Mouse (Mus musculus): Measurements from ENCODE around the gene Fer. TPM values are rescaled to one million over a fixed set of nuclear protein-coding genes. Genes with fewer than 3 reads are reported as not detected.

Fer gene
- total and polyA plus RNA-seq, 2 experiments from 2014 or later: 14.3 to 24.8 TPM

DNA sequence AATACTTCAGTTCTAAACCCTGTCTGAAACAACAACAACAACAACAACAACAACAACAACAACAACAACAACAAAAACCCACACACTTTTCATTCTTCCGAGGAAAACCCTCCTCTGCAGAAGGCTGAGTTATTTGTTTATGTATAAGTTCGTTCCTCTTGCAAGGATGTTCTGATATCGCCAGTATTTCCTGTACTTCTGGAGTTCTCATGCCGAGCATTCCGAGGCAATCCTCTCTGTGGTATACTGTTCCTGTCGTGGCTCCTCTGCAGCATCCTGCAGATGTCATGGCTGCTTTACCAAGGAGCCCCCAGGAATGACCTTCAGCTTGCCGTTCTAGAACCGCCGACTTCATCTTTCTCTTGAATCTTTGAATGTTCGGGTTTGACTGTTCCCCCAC lies 106.6 kb downstream of the Fer start:
- TF ChIP-seq CTCF (IDR thresholded peaks at IDR 0.05; ENCODE audit: low read depth): no peak
- H3K27ac ChIP-seq: peak overlapping the region; percentile 36; the same call in 1 of the 2 replicates
- no peak overlapping the region for H3K4me3 ChIP-seq (ENCODE audit: low read length)
- no peak overlapping the region for H3K9ac ChIP-seq (replicated peaks; ENCODE audit: low read length)
- H3K9me3 ChIP-seq (ENCODE audit: low read length): no peaks in the 10 kb centered on the region
- 70% methylated on average over 10 of the region's 10 CpGs for WGBS
- no peak for ATAC-seq
- no peak for DNase-seq (ENCODE audit: low spot score)
- H3K4me1 ChIP-seq (ENCODE audit: insufficient read depth, low read length): no peaks in the 10 kb centered on the region
- H3K4me2 ChIP-seq (ENCODE audit: low read depth, low read length): no peak overlapping the region
- H3K36me3 ChIP-seq (ENCODE audit: insufficient read depth, low read length): no peaks in the 10 kb centered on the region
- H3K27me3 ChIP-seq (ENCODE audit: insufficient read depth, low read length): no peaks in the 10 kb centered on the region

DNA sequence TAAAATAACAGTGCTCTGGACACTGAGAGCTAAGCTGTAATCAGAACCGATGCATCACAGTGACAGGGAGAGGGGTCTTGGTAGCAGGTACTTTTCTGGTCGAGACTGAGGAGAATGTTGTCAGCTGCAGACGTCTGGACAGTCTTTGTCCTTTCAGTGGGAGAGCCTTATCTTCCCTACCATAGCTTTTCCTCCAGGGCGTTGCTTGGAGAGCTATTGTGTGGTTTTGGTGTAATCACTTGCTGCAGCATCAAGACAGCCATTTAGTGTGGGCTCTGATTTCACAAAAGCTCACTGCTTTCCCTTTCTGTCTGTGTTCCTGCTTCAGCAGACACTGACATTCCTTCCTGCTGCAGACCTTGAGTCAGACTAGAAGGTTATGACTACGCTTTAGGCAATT lies 107.4 kb downstream of the Fer start:
- 39% methylated on average over 5 of the region's 5 CpGs for WGBS
- no peak for TF ChIP-seq CTCF (IDR thresholded peaks at IDR 0.05; ENCODE audit: low read depth)
- Histone ChIP-seq H3K36me3 (ENCODE audit: insufficient read depth, low read length) (no peaks in the 10 kb centered on the region), H3K27ac (peak overlapping the region; percentile 54; the same call in 1 of the 2 replicates), H3K9ac (replicated peaks; ENCODE audit: low read length) (no peak overlapping the region), H3K4me1 (ENCODE audit: insufficient read depth, low read length) (no peaks in the 10 kb centered on the region), H3K9me3 (ENCODE audit: low read length) (no peaks in the 10 kb centered on the region), H3K4me2 (ENCODE audit: low read depth, low read length) (no peak overlapping the region), H3K4me3 (ENCODE audit: low read length) (no peak overlapping the region), H3K27me3 (ENCODE audit: insufficient read depth, low read length) (no peaks in the 10 kb centered on the region)
- DNase-seq (ENCODE audit: low spot score) (no peak), ATAC-seq (no peak)

DNA sequence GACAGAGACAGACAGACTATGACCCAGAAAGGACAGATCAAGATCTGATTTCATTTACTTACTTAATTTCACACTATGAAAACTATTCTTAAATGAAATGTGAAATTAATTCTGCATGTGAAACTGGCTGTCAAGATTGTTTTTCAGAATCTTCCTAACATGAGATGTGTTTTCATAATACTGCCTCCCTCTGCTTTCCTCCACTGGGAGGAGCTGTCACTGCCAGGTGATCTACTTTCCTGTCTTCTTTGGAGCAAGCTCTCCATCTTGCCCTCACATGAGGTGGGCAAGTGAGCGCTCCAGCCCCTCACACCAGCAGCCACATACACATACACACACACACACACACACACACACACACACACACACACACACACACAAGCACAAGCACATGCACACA lies 108.1 kb downstream of the Fer start:
- no peak overlapping the region for H3K4me2 ChIP-seq (ENCODE audit: low read depth, low read length)
- H3K9ac ChIP-seq (replicated peaks; ENCODE audit: low read length): no peak overlapping the region
- ATAC-seq: no peak
- H3K4me1 ChIP-seq (ENCODE audit: insufficient read depth, low read length): no peaks in the 10 kb centered on the region
- DNase-seq (ENCODE audit: low spot score): no peak
- H3K9me3 ChIP-seq (ENCODE audit: low read length): no peaks in the 10 kb centered on the region
- H3K36me3 ChIP-seq (ENCODE audit: insufficient read depth, low read length): no peaks in the 10 kb centered on the region
- H3K4me3 ChIP-seq (ENCODE audit: low read length): no peak overlapping the region
- H3K27ac ChIP-seq: no peak overlapping the region
- peak; percentile 49 for TF ChIP-seq CTCF (IDR thresholded peaks at IDR 0.05; ENCODE audit: low read depth)
- no peaks in the 10 kb centered on the region for H3K27me3 ChIP-seq (ENCODE audit: insufficient read depth, low read length)
- 87% methylated on average over 1 of the region's 1 CpGs for WGBS

DNA sequence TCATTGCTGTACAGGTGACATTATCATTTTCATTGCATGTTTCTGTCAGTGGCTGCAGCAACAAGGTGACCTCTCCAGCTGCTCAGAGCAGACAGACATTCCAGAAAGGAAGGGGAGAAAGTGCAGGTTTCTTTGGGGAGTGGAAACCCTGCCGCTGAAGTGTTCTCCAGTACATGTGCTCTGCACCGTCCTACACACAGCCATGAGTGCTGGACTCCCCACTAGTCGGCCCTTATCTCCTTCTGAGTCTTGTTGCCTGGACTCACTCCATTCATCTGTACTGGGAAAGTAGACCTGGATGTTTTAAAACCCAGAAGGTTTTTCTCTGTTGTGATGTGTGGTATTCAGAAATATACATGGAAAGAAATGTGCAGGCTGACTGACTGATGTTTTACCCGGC lies 109.3 kb downstream of the Fer start:
- H3K4me1 ChIP-seq (ENCODE audit: insufficient read depth, low read length): no peaks in the 10 kb centered on the region
- no peak overlapping the region for H3K9ac ChIP-seq (replicated peaks; ENCODE audit: low read length)
- no peaks in the 10 kb centered on the region for H3K36me3 ChIP-seq (ENCODE audit: insufficient read depth, low read length)
- no peak overlapping the region for H3K4me2 ChIP-seq (ENCODE audit: low read depth, low read length)
- DNase-seq (ENCODE audit: low spot score): no peak
- TF ChIP-seq CTCF (IDR thresholded peaks at IDR 0.05; ENCODE audit: low read depth): no peak
- no peaks in the 10 kb centered on the region for H3K27me3 ChIP-seq (ENCODE audit: insufficient read depth, low read length)
- no peak overlapping the region for H3K27ac ChIP-seq
- H3K9me3 ChIP-seq (ENCODE audit: low read length): no peaks in the 10 kb centered on the region
- 69% methylated on average over 4 of the region's 4 CpGs for WGBS
- no peak overlapping the region for H3K4me3 ChIP-seq (ENCODE audit: low read length)
- no peak for ATAC-seq

DNA sequence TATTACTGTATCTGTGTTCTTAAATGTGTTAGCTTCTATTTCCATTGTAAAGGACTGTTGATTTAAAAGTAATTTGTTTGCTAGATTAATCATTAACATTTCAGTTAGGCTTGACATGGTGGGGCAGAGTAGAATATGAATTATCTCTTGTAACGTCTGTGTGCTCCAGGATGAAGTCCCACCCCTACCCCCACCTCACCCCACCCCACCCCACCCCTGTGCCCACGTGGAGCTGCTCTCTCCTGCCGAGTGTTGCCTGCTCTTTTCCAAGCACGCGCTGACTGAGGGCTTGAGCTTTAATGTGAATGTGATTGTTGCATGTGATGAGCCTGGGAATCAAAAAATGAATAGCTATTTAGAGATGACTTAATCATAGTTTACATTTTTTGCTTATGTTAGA lies 110.9 kb downstream of the Fer start:
- Histone ChIP-seq H3K4me2 (ENCODE audit: low read depth, low read length) (no peak overlapping the region), H3K27ac (no peak overlapping the region), H3K4me1 (ENCODE audit: insufficient read depth, low read length) (no peaks in the 10 kb centered on the region), H3K9me3 (ENCODE audit: low read length) (no peaks in the 10 kb centered on the region), H3K4me3 (ENCODE audit: low read length) (no peak overlapping the region), H3K27me3 (ENCODE audit: insufficient read depth, low read length) (no peaks in the 10 kb centered on the region), H3K36me3 (ENCODE audit: insufficient read depth, low read length) (no peaks in the 10 kb centered on the region), H3K9ac (replicated peaks; ENCODE audit: low read length) (no peak overlapping the region)
- DNase-seq (ENCODE audit: low spot score) (no peak), ATAC-seq (no peak)
- WGBS: 54% methylated on average over 5 of the region's 5 CpGs
- TF ChIP-seq CTCF (IDR thresholded peaks at IDR 0.05; ENCODE audit: low read depth): no peak

DNA sequence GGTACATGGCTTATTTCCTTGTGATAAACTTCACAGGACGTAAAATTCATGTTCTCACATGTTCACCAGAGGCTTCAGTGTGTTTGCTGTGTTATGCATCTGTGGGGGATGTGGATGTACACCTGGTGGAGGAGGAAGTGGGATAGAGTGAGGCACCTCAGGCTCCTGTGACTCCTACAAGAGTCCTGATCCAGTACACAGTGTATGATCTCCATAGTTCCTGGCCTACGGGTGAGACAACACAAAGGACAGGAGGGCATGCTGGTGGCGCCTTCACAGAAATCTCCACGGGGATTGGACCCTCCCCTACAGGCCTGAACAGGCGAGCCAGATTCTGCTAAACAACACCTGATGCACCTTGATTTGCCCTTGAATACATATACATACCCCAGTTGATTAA lies 111.4 kb downstream of the Fer start:
- H3K4me3 ChIP-seq (ENCODE audit: low read length): no peak overlapping the region
- no peaks in the 10 kb centered on the region for H3K4me1 ChIP-seq (ENCODE audit: insufficient read depth, low read length)
- no peak for TF ChIP-seq CTCF (IDR thresholded peaks at IDR 0.05; ENCODE audit: low read depth)
- DNase-seq (ENCODE audit: low spot score) (no peak), ATAC-seq (no peak)
- H3K4me2 ChIP-seq (ENCODE audit: low read depth, low read length): no peak overlapping the region
- no peak overlapping the region for H3K9ac ChIP-seq (replicated peaks; ENCODE audit: low read length)
- H3K9me3 ChIP-seq (ENCODE audit: low read length): no peaks in the 10 kb centered on the region
- 87% methylated on average over 5 of the region's 5 CpGs for WGBS
- H3K36me3 ChIP-seq (ENCODE audit: insufficient read depth, low read length): no peaks in the 10 kb centered on the region
- no peak overlapping the region for H3K27ac ChIP-seq
- H3K27me3 ChIP-seq (ENCODE audit: insufficient read depth, low read length): no peaks in the 10 kb centered on the region

DNA sequence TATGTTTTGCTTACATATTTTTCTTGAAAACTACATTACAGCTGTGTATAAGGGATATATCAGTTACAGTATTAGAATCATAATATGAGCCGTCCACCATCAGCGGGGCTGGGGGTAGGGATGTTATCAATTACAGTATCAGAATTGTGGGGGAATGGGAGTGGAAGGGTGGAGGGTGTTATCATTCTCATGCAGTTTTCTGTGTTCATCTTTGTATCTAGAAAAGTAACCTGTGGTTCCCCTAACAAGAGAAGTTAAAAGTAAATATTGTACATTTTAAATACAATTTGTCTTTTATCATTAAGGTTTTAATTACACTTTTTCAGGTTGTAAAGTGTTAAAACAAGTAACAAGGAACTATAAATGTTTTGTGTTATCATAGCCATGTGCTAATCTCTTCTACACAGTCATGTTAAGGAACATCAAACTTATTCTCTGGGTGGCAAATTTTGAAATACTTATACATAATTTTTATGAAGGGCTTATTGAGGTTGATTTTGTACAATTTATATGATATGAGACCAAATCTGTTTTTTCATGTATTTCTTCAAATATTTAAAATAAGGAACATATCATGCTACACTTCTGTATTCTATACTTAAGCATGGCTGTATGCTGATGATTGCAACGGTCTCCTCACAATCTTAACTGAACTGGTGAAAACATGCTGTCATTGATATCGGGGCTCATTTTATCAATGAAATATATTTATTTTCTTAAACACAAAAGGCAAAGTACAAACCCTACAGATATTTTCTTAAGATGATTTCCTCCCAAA lies 116.1 kb downstream of the Fer start:
- DNase-seq (ENCODE audit: low spot score): no peak
- Histone ChIP-seq H3K4me3 (ENCODE audit: low read length) (no peak overlapping the region), H3K27ac (no peak overlapping the region), H3K4me1 (ENCODE audit: insufficient read depth, low read length) (no peaks in the 10 kb centered on the region), H3K4me2 (ENCODE audit: low read depth, low read length) (no peak overlapping the region), H3K9me3 (ENCODE audit: low read length) (no peaks in the 10 kb centered on the region), H3K9ac (replicated peaks; ENCODE audit: low read length) (no peak overlapping the region), H3K36me3 (ENCODE audit: insufficient read depth, low read length) (no peaks in the 10 kb centered on the region), H3K27me3 (ENCODE audit: insufficient read depth, low read length) (no peaks in the 10 kb centered on the region)
- WGBS: 94% methylated on average over 4 of the region's 4 CpGs
- ATAC-seq: no peak
- no peak for TF ChIP-seq CTCF (IDR thresholded peaks at IDR 0.05; ENCODE audit: low read depth)
